Mouse (Mus musculus) spleen, postnatal 14 days (tissue): Measurements from ENCODE around the gene Ncapg.
"Not testable (repeated sequence)": the region's sequence is repeated elsewhere in the genome, so short reads cannot be mapped to it uniquely, and the experiment has no call there.

Source experiments
- DNase-seq, 2 experiments: peaks; one replicate each; pipeline ENCODE4 v3.0.0; 2021 to 2022; ENCODE audit warnings: low spot score in 2 of 2

The Ncapg gene

GRCm38 (mm10) chr5:45669598-45670279 lies at the start of gene Ncapg:
TSS of gene Ncapg (plus strand) at chr5:45669919.
- DNase-seq = peak; percentile 100

- no peak for DNase-seq
Measured at GRCm38 (mm10) chr5:45621511-45621910, 48.2 kb upstream of the Ncapg start.

GRCm38 (mm10) chr5:45627771-45628170 lies 41.9 kb upstream of the Ncapg start:
- no peak for DNase-seq

GRCm38 (mm10) chr5:45629470-45629869 lies 40.2 kb upstream of the Ncapg start:
- DNase-seq = no peak

- no peak for DNase-seq
Measured at GRCm38 (mm10) chr5:45638378-45638777, 31.3 kb upstream of the Ncapg start.

- no peak for DNase-seq
Measured at GRCm38 (mm10) chr5:45638806-45639714, 30.7 kb upstream of the Ncapg start, which contains the start of gene Fam184b. TSS of gene Fam184b (minus strand) at chr5:45639614.

- DNase-seq = no peak
Measured at GRCm38 (mm10) chr5:45639715-45640092, 30.0 kb upstream of the Ncapg start.

GRCm38 (mm10) chr5:45651026-45651703 lies 18.6 kb upstream of the Ncapg start:
- no peak for DNase-seq

- not testable (repeated sequence) for DNase-seq
Measured at GRCm38 (mm10) chr5:45658406-45658805, 11.3 kb upstream of the Ncapg start.

- DNase-seq = no peak
Measured at GRCm38 (mm10) chr5:45668324-45668723, 1.4 kb upstream of the Ncapg start.

- DNase-seq = no peak
Measured at GRCm38 (mm10) chr5:45668831-45669230, 888 bp upstream of the Ncapg start.

GRCm38 (mm10) chr5:45669234-45669597 lies 503 bp upstream of the Ncapg start:
- no peak for DNase-seq

- DNase-seq = no peak
Measured at GRCm38 (mm10) chr5:45670280-45670670, 556 bp downstream of the Ncapg start.

GRCm38 (mm10) chr5:45670894-45671494 lies 1.3 kb downstream of the Ncapg start:
- DNase-seq = no peak

- no peak for DNase-seq
Measured at GRCm38 (mm10) chr5:45675032-45675431, 5.3 kb downstream of the Ncapg start.

- no peak for DNase-seq
Measured at GRCm38 (mm10) chr5:45677639-45678038, 7.9 kb downstream of the Ncapg start.

GRCm38 (mm10) chr5:45679955-45680354 lies 10.2 kb downstream of the Ncapg start:
- no peak for DNase-seq

- no peak for DNase-seq
Measured at GRCm38 (mm10) chr5:45683388-45683787, 13.7 kb downstream of the Ncapg start.

- no peak for DNase-seq
Measured at GRCm38 (mm10) chr5:45685243-45685642, 15.5 kb downstream of the Ncapg start.

GRCm38 (mm10) chr5:45686223-45686622 lies 16.5 kb downstream of the Ncapg start:
- no peak for DNase-seq

- DNase-seq = no peak
Measured at GRCm38 (mm10) chr5:45689152-45689551, 19.4 kb downstream of the Ncapg start.

- DNase-seq = no peak
Measured at GRCm38 (mm10) chr5:45690802-45691201, 21.1 kb downstream of the Ncapg start.
